Comparison of ENCODE assay signal across 8 mouse cellular contexts in genomic region chr4:74013211-74014047, GRCm38 (mm10). TPM values are rescaled to one million over a fixed set of nuclear protein-coding genes. Genes with fewer than 3 reads are reported as not detected.
DNase-seq lines count a peak whose midpoint lies in the region; ATAC-seq lines count a peak whose summit lies in the region.

TSS of gene Frmd3 (plus strand) at chr4:74013442.

- 0 out of 2 replicates have a peak, but pooled peaks cover 4% of the 10 kb centered on the region for H3K4me1 ChIP-seq in forebrain, embryonic 14.5 days (ENCODE audit: control insufficient read depth, insufficient read depth, low read length)

- H3K4me2 ChIP-seq in forebrain, embryonic 14.5 days (ENCODE audit: low read length): peak within 1 kb of the TSS; percentile 88

- H3K36me3 ChIP-seq in forebrain, embryonic 14.5 days (ENCODE audit: control insufficient read depth, insufficient read depth, low read length): no peaks in the 10 kb centered on the region

- H3K27ac ChIP-seq in forebrain, embryonic 14.5 days (ENCODE audit: low read depth, low read length): peak within 1 kb of the TSS; percentile 55; the same call in 1 of the 2 replicates

- H3K9ac ChIP-seq in forebrain, embryonic 14.5 days (ENCODE audit: low read length): peak within 1 kb of the TSS; percentile 78

- intact Hi-C loops in heart, postnatal 14 days (cut with DNase I): no loop called here

- ATAC-seq in forebrain, embryonic 14.5 days: peak; percentile 93

- peak within 1 kb of the TSS; percentile 55 for H3K4me3 ChIP-seq in forebrain, embryonic 14.5 days (ENCODE audit: low read depth, low read length)

- WGBS in forebrain, embryonic 14.5 days: under 1% methylated on average over 55 of the region's 56 CpGs

- peak; percentile 31 for DNase-seq in WW6 (ENCODE audit: low read depth, low spot score)
- peak; percentile 38 for DNase-seq in cerebellum, adult 11 months
- DNase-seq in forebrain, embryonic 14.5 days (ENCODE audit: low spot score): peak; percentile 83
- peak; percentile 16 to 19 for DNase-seq in heart, postnatal 14 days
- DNase-seq in layer of hippocampus, postnatal 10 days (ENCODE audit: low spot score in 2 of 2): peak; percentile 72 to 80
- DNase-seq in lung, postnatal 4 days: peak; percentile 7 to 25
- peak; percentile 7 for DNase-seq in skeletal muscle tissue, adult 2 months (ENCODE audit: low read depth, low spot score)
- no peak for DNase-seq in natural killer cell, adult 2 months (ENCODE audit: low spot score in 2 of 2)

- no peaks in the 10 kb centered on the region for H3K27me3 ChIP-seq in forebrain, embryonic 14.5 days (replicated peaks; ENCODE audit: control insufficient read depth, insufficient read depth, low read length)

- no peaks in the 10 kb centered on the region for H3K9me3 ChIP-seq in forebrain, embryonic 14.5 days (replicated peaks; ENCODE audit: control insufficient read depth, low read length)

RNA-seq across cellular contexts. Expression of gene Frmd3, which starts in this region (rescaled TPM):
- 14.7 and 19.7 TPM in 2 replicates for polyA plus RNA-seq in forebrain, embryonic 14.5 days (2014; fragmentation: Nextera tagmentation; extraction: Ambion mirVana)
- under 1 TPM; 0.10 to 0.17 TPM for total RNA-seq in heart, postnatal 14 days (2021)
- 10 to 100 TPM; 16.3 to 17.1 TPM for total RNA-seq in layer of hippocampus, postnatal 10 days (2021)

Comparison
In these comparisons a context has a peak if more than half of its experiments do, and no peak if none do; other contexts are left out.
1. RNA of gene Frmd3 (total RNA-seq): 16.3 to 17.1 TPM in layer of hippocampus, postnatal 10 days; 0.10 to 0.17 TPM in heart, postnatal 14 days; every median in the first group is over 10 times any median in the second.
2. Peak in DNase-seq in heart, postnatal 14 days; RNA of the gene not detected or under 1 TPM.
3. DNase-seq: peak in WW6 (single experiment), cerebellum, adult 11 months (single experiment), forebrain, embryonic 14.5 days (single experiment), layer of hippocampus, postnatal 10 days (2 of 2), lung, postnatal 4 days (2 of 2) and skeletal muscle tissue, adult 2 months (single experiment); none in natural killer cell, adult 2 months (0 of 2).